Mouse (Mus musculus) ES-Bruce4 (cell line): Measurements from ENCODE around the gene Skp1a.

Experiments used
- CTCF ChIP-seq: IDR thresholded peaks from one replicate; pipeline ENCODE4 v1.8.1; 2011; ENCODE audit warnings: low read depth, low read length
- EP300 ChIP-seq: IDR thresholded peaks from 2 replicates; pipeline ENCODE4 v1.6.1; 2011; ENCODE audit warnings: low read depth, low read length; ENCODE audit not compliant: insufficient read depth
- POLR2A ChIP-seq: IDR thresholded peaks from one replicate; pipeline ENCODE4 v1.8.1; 2011; ENCODE audit warnings: low read length; ENCODE audit not compliant: insufficient read depth

DNA sequence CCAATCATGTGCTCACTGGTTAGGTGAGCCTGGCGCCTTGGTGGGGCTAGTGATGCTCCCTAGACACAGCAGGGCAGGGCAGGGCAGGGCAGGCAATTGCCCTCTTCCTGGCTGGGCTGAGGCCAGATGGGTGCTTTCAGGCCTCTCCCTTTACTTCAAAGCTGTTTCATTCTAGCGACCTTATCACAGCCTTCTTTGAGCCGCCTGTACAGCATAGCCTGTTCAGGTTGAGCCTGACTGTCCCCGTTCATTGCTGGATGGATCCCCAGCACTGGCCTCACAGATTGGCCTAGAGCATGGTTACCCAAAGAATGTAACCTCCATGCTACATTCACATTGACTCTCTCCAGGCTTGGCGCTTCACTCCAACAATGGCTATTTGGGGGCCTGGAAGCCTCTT lies 1.1 kb upstream of the Skp1a start:
- TF ChIP-seq CTCF, result no peak
- TF ChIP-seq EP300, result no peak
- no peak for TF ChIP-seq POLR2A
